Mouse (Mus musculus) common myeloid progenitor, adult 5-6 weeks (primary cell): ENCODE measurements around the gene Fbrsl1. TPM values are rescaled to one million over a fixed set of nuclear protein-coding genes. Genes with fewer than 3 reads are reported as not detected.

Source experiments
- ATAC-seq: replicated peaks from 2 replicates; pipeline ENCODE4 v1.8.0; 2016; ENCODE audit warnings: low read depth, mild to moderate bottlenecking, moderate TSS enrichment, inconsistent platforms; ENCODE audit not compliant: poor library complexity, severe bottlenecking
- total RNA-seq: library from RNA; stranded (forward); fragments of 200-1000, 187-1606 nt; gene quantifications from 2 replicates; pipeline ENCODE4 v1.2.3, GENCODE M21; 2017

Gene Fbrsl1
- total RNA-seq, 1 experiment from 2014 or later, result 13.9 TPM

DNA sequence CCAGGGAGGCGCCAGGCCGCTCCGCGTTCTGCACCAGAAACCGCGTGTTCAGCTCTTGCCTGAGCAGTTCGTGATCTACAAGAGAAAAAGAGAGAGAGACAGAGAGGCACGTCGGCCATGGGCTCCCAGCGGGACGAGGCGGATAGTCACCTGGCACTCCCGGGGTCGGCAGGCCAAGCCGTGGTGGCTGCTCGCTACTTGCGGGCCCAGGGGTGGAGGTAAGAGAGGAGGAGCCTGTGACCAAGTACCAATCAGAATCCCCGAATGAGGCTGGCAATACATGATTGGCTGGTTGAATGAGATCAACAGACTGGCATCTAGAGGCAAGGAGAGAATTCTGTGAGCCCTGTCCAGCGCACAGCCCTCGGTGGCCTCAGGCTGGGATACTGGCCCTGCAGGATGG, 70.1 kb downstream of the Fbrsl1 start:
- ATAC-seq, result no peak

- peak; percentile 85 for ATAC-seq
These were observed 71.4 kb downstream of the Fbrsl1 start for GRCm38 (mm10) chr5:110376802-110377433.

DNA sequence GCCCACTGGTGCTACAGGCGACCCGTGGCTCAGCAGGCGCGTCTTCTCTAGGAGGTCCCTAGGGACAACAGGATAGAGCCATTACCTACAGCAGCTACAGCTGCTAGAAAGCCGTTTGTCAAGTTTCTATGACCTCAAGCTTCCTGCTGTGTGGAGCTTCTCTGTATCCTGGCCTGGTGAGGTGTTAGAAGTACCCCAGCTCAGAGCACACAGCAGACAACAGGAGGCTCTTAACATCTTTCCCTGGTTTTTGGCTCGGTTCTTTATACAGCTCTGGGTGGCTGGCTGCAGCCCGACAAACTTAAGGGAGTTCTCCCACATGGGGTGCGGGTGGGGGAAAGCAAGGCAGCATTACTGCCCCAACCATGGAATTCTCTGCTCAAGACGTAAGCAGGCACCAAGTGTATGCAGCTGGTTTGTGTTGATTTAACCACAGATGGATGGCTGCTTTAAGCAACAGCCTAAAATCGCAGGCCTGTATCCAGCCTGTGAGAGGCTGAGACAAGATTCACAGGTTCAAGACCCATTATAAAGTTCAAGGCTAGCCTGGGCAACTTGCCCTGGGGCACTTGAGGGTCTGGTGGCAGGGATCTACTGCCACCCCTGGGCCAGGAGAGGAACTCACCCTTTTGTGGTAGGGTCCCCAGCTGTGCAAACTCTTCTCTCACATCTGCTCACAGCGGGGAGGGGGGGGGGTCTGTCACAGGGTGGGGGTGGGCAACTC, 84.3 kb downstream of the Fbrsl1 start:
- ATAC-seq, result peak; percentile 23; the same call in 1 of the 2 replicates

DNA sequence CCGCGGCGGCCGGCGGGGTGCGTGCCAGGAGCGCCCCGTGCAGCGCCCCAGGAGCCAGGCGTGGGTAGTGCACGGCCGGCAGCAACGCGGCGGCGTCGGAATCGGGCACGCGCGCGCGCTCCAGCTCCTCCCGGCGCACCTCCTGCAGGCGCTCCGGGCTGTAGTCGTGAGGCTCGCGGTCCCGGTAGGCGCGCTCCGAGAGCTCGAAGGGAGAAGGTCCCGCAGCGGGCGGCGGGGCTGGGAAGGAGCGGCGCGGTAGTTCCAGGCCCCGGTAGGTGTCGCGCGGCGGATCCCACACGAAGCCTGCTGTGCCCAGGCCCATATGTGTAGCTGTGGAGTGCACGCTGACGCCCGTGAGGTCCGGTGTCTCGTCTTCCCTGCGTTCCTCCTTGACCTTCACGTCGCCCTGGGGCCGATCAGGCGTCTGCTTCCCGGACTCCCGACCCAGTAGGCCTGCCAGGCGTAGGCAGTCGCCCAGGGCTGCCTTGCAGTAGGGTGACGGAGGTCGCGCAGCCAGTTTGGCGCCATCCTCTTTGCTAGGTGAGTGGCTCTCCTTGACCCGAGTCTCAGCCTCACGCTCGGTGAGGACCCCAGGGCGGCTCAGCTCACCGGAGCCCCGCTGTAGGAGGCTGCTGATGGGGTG, 85.0 kb downstream of the Fbrsl1 start:
- peak; percentile 87 for ATAC-seq

- no peak for ATAC-seq
These were observed 85.5 kb downstream of the Fbrsl1 start for GRCm38 (mm10) chr5:110362813-110363178.

GRCm38 (mm10) chr5:110361465-110361864, 86.8 kb downstream of the Fbrsl1 start:
- ATAC-seq, result no peak

GRCm38 (mm10) chr5:110357531-110358179, 90.6 kb downstream of the Fbrsl1 start:
- peak; percentile 85 for ATAC-seq

DNA sequence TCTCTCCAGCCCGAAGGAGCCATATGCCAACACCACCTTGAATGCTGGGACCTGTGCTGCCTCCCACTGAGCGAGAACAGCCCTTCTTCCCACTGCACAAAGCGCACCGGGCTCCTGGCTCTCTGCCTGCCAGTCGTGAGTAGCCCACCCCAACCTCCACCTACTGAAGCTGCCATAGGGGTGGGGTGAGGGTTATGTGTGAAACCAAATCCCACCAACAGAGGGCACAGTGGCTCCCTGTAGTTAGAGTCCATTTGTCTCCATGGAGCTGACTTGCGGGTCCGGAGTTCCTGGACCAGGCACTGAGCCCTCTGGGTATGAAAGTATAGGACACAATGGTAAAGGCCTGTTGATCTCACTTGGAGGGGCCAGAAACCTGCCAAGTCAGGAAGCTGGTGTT, 93.6 kb downstream of the Fbrsl1 start:
- peak; percentile 77 for ATAC-seq

DNA sequence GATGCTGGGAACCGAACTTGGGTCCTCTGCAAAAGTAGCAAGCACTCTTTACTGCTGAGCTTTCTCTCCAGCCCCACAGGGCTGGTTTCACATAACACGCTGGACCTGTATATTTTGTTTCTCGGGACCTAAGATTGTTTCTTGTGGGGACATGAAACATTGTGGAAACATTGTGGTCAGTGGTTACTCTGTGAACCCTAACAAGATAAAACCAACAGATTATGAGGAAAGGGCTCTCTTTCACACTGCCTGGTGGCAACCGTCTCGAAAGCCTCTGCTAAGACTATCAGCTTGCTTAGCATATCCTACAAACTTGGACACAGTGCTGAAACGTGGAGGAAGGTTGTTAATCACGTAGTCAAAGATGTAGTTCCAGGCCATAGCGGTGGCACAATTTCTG, 101.3 kb downstream of the Fbrsl1 start:
- no peak for ATAC-seq

- peak; percentile 59 for ATAC-seq
These were observed 102.8 kb downstream of the Fbrsl1 start for GRCm38 (mm10) chr5:110345553-110345952.

DNA sequence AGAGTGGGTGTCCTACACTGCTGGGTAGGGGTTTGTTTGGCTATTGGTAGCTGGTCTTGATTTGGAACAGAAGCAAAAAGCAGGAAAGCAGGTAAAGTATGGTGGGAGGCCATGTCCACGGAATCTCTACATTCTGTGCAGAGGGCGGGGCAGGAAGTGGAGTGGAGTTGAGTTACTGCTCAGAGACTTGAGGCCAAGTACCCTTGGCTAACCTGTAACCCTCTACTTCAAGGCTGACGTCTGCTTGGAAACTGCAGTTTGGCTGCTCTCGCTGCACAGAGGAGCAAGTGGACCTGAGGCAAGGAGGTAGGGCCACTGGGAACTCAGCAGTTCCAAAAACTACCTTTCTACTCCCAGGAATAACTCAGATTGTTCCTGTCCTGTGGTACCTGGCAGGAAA, 103.8 kb downstream of the Fbrsl1 start, which contains the start of gene Lrcol1:
Gene Lrcol1, plus strand, starts transcription at position 207 of the 400 bp plus-strand sequence.
- no peak for ATAC-seq

- peak; percentile 68 for ATAC-seq
These were observed 105.5 kb downstream of the Fbrsl1 start, which contains the start of gene P2rx2 for GRCm38 (mm10) chr5:110342648-110343284. Gene P2rx2 (minus strand): TSS chr5:110343212.

- ATAC-seq, result no peak
These were observed 109.5 kb downstream of the Fbrsl1 start for GRCm38 (mm10) chr5:110338792-110339191.

GRCm38 (mm10) chr5:110330508-110330907, 117.8 kb downstream of the Fbrsl1 start:
- peak; percentile 74 for ATAC-seq

- no peak for ATAC-seq
These were observed 135.2 kb downstream of the Fbrsl1 start for GRCm38 (mm10) chr5:110313127-110313526.

Other genes starting within 250 kb of the Fbrsl1 start
- gene Ankle2, start 217.5 kb downstream of the Fbrsl1 start, total RNA-seq, result 55.2 and 75.7 TPM in 2 replicates
- gene Pgam5, start 178.6 kb downstream of the Fbrsl1 start, total RNA-seq, result 32.5 and 36.6 TPM in 2 replicates
- gene Pxmp2, start 162.3 kb downstream of the Fbrsl1 start, total RNA-seq, result 6.2 and 8.7 TPM in 2 replicates
- gene Pole, start 162.2 kb downstream of the Fbrsl1 start, total RNA-seq, result 61.1 and 69.1 TPM in 2 replicates
- gene P2rx2, start 105.3 kb downstream of the Fbrsl1 start, total RNA-seq, result 0.05 TPM in 1 of 2 replicates, not detected in the other
- not detected in 2 replicates for gene Lrcol1, start 103.8 kb downstream of the Fbrsl1 start, total RNA-seq
- gene Galnt9, start 95.9 kb upstream of the Fbrsl1 start, total RNA-seq, result not detected in 2 replicates
- 41.3 and 50.4 TPM in 2 replicates for gene Noc4l, start 204.9 kb upstream of the Fbrsl1 start, total RNA-seq
- 7.9 and 10.3 TPM in 2 replicates for gene Ddx51, start 204.9 kb upstream of the Fbrsl1 start, total RNA-seq